Mouse (Mus musculus) myocyte (in vitro differentiated cells): ENCODE data around the gene Capn5. TPM values are rescaled to one million over a fixed set of nuclear protein-coding genes. Genes with fewer than 3 reads are reported as not detected.

Source experiments
- H3K27me3 ChIP-seq: one replicate; pipeline ENCODE4 v1.6.1; 2011; ENCODE audit not compliant: control insufficient read depth, insufficient read depth, insufficient read length
- H3K36me3 ChIP-seq: one replicate; pipeline ENCODE4 v1.6.1; 2011; ENCODE audit not compliant: control insufficient read depth, insufficient read depth
- H3K4me2 ChIP-seq: one replicate; pipeline ENCODE4 v1.6.1; 2011; ENCODE audit warnings: low read depth, control low read depth
- H3K4me3 ChIP-seq: one replicate; pipeline ENCODE4 v1.5.1; 2011; ENCODE audit warnings: mild to moderate bottlenecking, control low read depth, moderate library complexity
- H3K79me2 ChIP-seq: one replicate; pipeline ENCODE4 v1.6.1; 2011; ENCODE audit not compliant: control insufficient read depth, insufficient read depth
- H3ac ChIP-seq: one replicate; pipeline ENCODE4 v1.6.1; 2011; ENCODE audit not compliant: control insufficient read depth, insufficient read length
- CEBPB ChIP-seq: IDR thresholded peaks from 2 replicates; pipeline ENCODE4 v1.6.1; 2011; ENCODE audit warnings: mild to moderate bottlenecking, moderate library complexity; ENCODE audit not compliant: poor library complexity, insufficient read depth, severe bottlenecking
- E2F4 ChIP-seq: IDR thresholded peaks from one replicate; pipeline ENCODE4 v1.6.1; 2011; ENCODE audit warnings: mild to moderate bottlenecking, control low read depth, moderate library complexity; ENCODE audit not compliant: insufficient read depth
- MAX ChIP-seq: IDR thresholded peaks from one replicate; pipeline ENCODE4 v1.6.1; 2011; ENCODE audit warnings: low read depth, mild to moderate bottlenecking, control low read depth
- MYOD1 ChIP-seq, 3 experiments: IDR thresholded peaks; one replicate each; pipeline ENCODE4 v1.6.1; 2011; ENCODE audit warnings: control low read depth in 2 of 3, low read depth in 2 of 3, mild to moderate bottlenecking in 2 of 3, moderate library complexity in 1 of 3; ENCODE audit not compliant: insufficient read length in 2 of 3, control insufficient read depth in 1 of 3
- MYOG ChIP-seq, 3 experiments: IDR thresholded peaks; one replicate each; pipeline ENCODE4 v1.6.1; 2011; ENCODE audit warnings: control low read depth in 2 of 3, low read depth in 2 of 3, mild to moderate bottlenecking in 2 of 3; ENCODE audit not compliant: insufficient read length in 2 of 3, control insufficient read depth in 1 of 3, insufficient read depth in 1 of 3
- POLR2A ChIP-seq: IDR thresholded peaks from one replicate; pipeline ENCODE4 v1.6.1; 2011; ENCODE audit warnings: low read depth, mild to moderate bottlenecking, control low read depth, moderate library complexity; ENCODE audit not compliant: insufficient read length
- POLR2AphosphoS2 ChIP-seq: IDR thresholded peaks from one replicate; pipeline ENCODE4 v1.6.1; 2011; ENCODE audit warnings: low read depth, control low read depth; ENCODE audit not compliant: insufficient read length
- REST ChIP-seq: IDR thresholded peaks from one replicate; pipeline ENCODE4 v1.6.1; 2011; ENCODE audit warnings: mild to moderate bottlenecking, control low read depth, moderate library complexity; ENCODE audit not compliant: insufficient read depth, insufficient read length
- SRF ChIP-seq: IDR thresholded peaks from one replicate; pipeline ENCODE4 v1.6.1; 2011; ENCODE audit warnings: low read depth; ENCODE audit not compliant: control insufficient read depth, insufficient read length
- TCF12 ChIP-seq: IDR thresholded peaks from one replicate; pipeline ENCODE4 v1.6.1; 2011; ENCODE audit warnings: mild to moderate bottlenecking, control low read depth; ENCODE audit not compliant: poor library complexity, insufficient read depth, severe bottlenecking
- TCF3 ChIP-seq: IDR thresholded peaks from one replicate; pipeline ENCODE4 v1.6.1; 2011; ENCODE audit warnings: low read depth, control low read depth; ENCODE audit not compliant: insufficient read length
- USF1 ChIP-seq: IDR thresholded peaks from one replicate; pipeline ENCODE4 v1.6.1; 2011; ENCODE audit warnings: low read depth, mild to moderate bottlenecking, control low read depth, moderate library complexity
- polyA plus RNA-seq: library from polyadenylated mRNA; unstranded; fragments of >200 nt; fragmentation: generic; extraction: Trizol; gene quantifications from one replicate; pipeline ENCODE4 v1.2.1, GENCODE M21; 2012; ENCODE audit warnings: missing spikeins

Capn5 gene
- polyA plus RNA-seq, 1 experiment: 6.2 TPM

DNA sequence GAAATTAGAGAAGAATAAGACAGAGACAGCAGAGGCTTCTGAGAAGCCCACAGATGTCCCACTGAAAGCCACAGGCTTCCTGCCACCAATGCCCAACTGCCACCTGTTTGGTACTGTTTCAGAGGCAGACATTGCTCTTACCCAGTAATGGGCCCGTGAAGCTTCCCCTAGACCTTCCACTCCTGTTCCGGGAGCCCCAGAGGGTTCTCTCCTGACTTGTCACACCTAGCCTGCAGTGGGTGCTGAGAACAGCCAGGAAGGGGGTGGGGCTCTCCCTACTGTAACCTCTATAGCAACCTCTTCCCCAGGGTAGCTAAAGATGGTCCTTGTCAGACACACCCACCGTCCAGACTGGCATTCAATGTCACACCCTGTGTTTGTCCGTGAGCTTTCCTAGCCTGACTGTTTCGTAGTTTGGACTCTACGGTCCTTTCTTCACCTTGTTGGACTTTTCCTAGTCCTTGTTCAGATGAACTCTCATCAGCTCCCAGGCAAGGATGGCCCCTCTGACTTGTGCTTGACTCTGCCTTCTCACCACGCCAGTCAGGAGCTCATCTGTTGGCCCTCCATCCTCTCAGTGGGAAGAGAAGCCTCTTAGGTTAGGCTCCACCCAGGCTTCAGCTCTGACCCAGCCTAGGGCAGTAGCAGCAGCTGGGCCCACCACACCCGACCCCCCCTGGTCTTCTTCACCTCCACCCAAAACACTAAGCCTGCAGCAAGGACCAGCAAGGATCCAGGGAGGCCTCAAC, 1.6 kb downstream of the Capn5 start:
- no peaks in the 10 kb centered on the region for H3K27me3 ChIP-seq
- no peak overlapping the region for H3K4me3 ChIP-seq
- no peaks in the 10 kb centered on the region for H3K79me2 ChIP-seq
- TF ChIP-seq MYOD1 (IDR thresholded peaks at IDR 0.05; ENCODE audit: control insufficient read depth in 1 of 3, insufficient read length in 2 of 3, low read depth in 2 of 3) (peak in 1 of 3 experiments; percentile 21), TCF12 (no peak)
- H3K36me3 ChIP-seq: no peaks in the 10 kb centered on the region
- peak overlapping the region; percentile 67 for H3K4me2 ChIP-seq
- H3ac ChIP-seq: no peak overlapping the region

DNA sequence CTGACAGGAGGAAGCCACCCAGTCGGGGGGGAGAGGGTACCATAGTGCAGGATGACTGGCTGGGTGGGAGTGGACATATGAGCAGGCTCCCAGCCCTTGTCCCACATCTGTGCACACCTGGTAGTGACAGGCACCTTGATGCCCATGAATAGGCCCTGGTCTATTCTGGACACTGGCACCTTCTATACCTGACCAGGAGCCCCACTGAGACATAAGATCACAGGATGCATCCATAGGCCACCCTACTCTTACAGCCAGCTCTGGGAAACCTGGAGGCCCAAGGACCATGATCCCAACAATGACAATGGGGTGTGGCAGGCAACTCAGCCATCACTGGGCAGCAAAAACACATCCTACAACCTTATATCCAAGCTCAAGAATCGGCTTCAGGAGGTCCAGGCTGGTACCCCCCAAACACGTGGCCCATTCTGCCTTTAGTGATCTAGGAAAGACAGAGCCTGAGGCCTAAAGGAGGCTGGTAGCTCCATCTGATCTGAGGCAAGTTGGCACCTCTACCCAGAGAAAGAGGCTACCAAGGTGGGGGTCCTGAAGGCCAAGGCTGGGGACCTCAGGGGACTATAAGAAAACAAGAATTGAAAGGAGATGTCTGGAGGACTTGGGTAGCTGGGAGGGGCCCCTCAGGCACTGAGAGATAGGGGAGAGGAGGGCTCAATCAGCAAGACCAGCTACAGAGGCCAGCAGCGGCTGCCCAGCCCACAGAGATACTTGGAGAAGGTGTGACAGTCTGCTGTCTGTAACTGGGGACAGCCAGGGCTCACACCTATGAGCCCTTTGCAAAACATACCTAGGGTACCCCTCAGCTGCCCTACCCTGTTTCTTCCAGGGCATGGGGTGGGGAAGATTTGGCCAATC, 3.0 kb downstream of the Capn5 start:
- Histone ChIP-seq H3K79me2 (no peaks in the 10 kb centered on the region), H3K4me2 (no peak overlapping the region), H3K27me3 (no peaks in the 10 kb centered on the region)

DNA sequence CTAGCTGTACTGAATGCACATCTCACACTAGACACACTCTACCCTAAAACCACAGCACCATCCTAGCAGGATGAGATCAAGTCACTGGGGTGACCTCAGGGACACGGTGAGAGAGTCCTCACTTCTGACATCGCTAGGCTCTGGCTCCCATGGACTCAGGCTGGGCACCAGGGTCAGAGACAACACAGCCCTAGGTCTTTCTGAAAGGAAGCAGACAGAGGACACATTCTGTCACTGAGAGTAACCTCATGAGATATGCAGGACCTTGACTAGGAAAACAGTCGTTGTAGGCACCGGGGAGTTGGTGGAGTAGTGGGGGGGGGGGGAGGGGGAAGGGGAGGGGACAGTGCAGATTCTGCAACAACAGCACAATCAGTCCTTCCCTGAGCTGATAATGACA, 4.7 kb downstream of the Capn5 start:
- H3K4me2 ChIP-seq: no peak overlapping the region
- H3K79me2 ChIP-seq: no peaks in the 10 kb centered on the region
- H3K27me3 ChIP-seq: no peaks in the 10 kb centered on the region
- no peak overlapping the region for H3ac ChIP-seq
- H3K4me3 ChIP-seq: no peak overlapping the region
- TF ChIP-seq MAX (no peak), MYOD1 (IDR thresholded peaks at IDR 0.05; ENCODE audit: control insufficient read depth in 1 of 3, insufficient read length in 2 of 3, low read depth in 2 of 3) (no peak), POLR2A (no peak), SRF (no peak), E2F4 (no peak), MYOG (IDR thresholded peaks at IDR 0.05; ENCODE audit: control insufficient read depth in 1 of 3, insufficient read depth in 1 of 3, insufficient read length in 2 of 3, low read depth in 2 of 3) (no peak), REST (no peak), CEBPB (no peak), USF1 (no peak), TCF3 (no peak), TCF12 (no peak), POLR2AphosphoS2 (no peak)
- H3K36me3 ChIP-seq: no peaks in the 10 kb centered on the region

More for the DNA sequence above, 3.0 kb downstream of the Capn5 start:
- no peak for TF ChIP-seq E2F4
- no peak for TF ChIP-seq TCF12
- no peak for TF ChIP-seq POLR2A
- TF ChIP-seq SRF: no peak
- TF ChIP-seq POLR2AphosphoS2: no peak
- no peak for TF ChIP-seq MYOD1 (IDR thresholded peaks at IDR 0.05; ENCODE audit: control insufficient read depth in 1 of 3, insufficient read length in 2 of 3, low read depth in 2 of 3)
- no peak for TF ChIP-seq TCF3
- no peak for TF ChIP-seq CEBPB
- no peak for TF ChIP-seq MYOG (IDR thresholded peaks at IDR 0.05; ENCODE audit: control insufficient read depth in 1 of 3, insufficient read depth in 1 of 3, insufficient read length in 2 of 3, low read depth in 2 of 3)
- no peak for TF ChIP-seq USF1
- TF ChIP-seq MAX: no peak
- TF ChIP-seq REST: no peak
- no peak overlapping the region for H3ac ChIP-seq
- H3K4me3 ChIP-seq: no peak overlapping the region
- H3K36me3 ChIP-seq: no peaks in the 10 kb centered on the region

DNA sequence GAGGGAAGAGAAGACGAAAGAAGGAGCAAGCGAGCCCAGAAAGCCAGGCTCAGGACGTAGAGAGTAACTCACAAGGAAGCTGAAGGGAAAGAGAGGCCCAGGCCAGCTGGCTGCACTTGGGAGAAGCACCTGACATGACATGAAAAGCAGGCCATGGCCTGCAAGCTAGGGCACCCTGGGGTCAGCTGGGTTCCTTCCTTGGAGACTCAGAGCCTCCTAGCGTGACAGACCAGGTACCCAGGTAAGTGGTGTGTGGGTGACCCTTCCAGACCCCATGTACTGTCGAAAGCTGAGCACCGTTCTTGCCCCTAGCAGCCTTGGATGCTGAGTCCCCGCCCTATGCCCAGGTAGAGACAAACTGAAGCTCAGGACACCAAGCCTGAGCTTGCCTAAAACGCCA, 5.4 kb downstream of the Capn5 start:
- Histone ChIP-seq H3K4me2 (no peak overlapping the region), H3K27me3 (no peaks in the 10 kb centered on the region), H3K36me3 (no peaks in the 10 kb centered on the region), H3K79me2 (no peaks in the 10 kb centered on the region), H3ac (no peak overlapping the region), H3K4me3 (no peak overlapping the region)
- TF ChIP-seq CEBPB (no peak), REST (no peak), POLR2AphosphoS2 (no peak), E2F4 (no peak), MAX (no peak), MYOD1 (IDR thresholded peaks at IDR 0.05; ENCODE audit: control insufficient read depth in 1 of 3, insufficient read length in 2 of 3, low read depth in 2 of 3) (no peak), USF1 (no peak), SRF (no peak)
